Mouse (Mus musculus) inflammation-experienced regulatory T-cells, adult 6 months (primary cell): ENCODE data around the gene Pofut2. TPM values are rescaled to one million over a fixed set of nuclear protein-coding genes. Genes with fewer than 3 reads are reported as not detected.
A peak's percentile ranks its signal among the peaks of the same experiment; 100 is the strongest.
"Not testable (repeated sequence)": the region's sequence is repeated elsewhere in the genome, so short reads cannot be mapped to it uniquely, and the experiment has no call there.

Experiments used
- ATAC-seq: one replicate; pipeline ENCODE4 v1.8.0; 2017
- polyA plus RNA-seq, 3 experiments: library from polyadenylated mRNA; unstranded; fragments of 100-300 nt; shearing (Covaris generic); gene quantifications; one replicate each; pipeline ENCODE4 v1.2.1; 2017

Gene Pofut2
- polyA plus RNA-seq, 3 experiments from 2014 or later, result 19.4 to 24.9 (median 19.8) TPM

- ATAC-seq, result peak; percentile 88
Measured at GRCm38 (mm10) chr10:77272980-77273730, 14.1 kb downstream of the Pofut2 start.

- no peak for ATAC-seq
Measured at GRCm38 (mm10) chr10:77273798-77274197, 14.8 kb downstream of the Pofut2 start.

GRCm38 (mm10) chr10:77282085-77282484 lies 23.1 kb downstream of the Pofut2 start:
- ATAC-seq, result not testable (repeated sequence)

GRCm38 (mm10) chr10:77282822-77283221 lies 23.8 kb downstream of the Pofut2 start:
- peak; percentile 61 for ATAC-seq

- ATAC-seq, result no peak
Measured at GRCm38 (mm10) chr10:77284832-77285231, 25.8 kb downstream of the Pofut2 start.

GRCm38 (mm10) chr10:77287626-77288025 lies 28.6 kb downstream of the Pofut2 start:
- no peak for ATAC-seq

GRCm38 (mm10) chr10:77288639-77289195 lies 29.7 kb downstream of the Pofut2 start:
- no peak for ATAC-seq

- ATAC-seq, result no peak
Measured at GRCm38 (mm10) chr10:77289559-77289958, 30.5 kb downstream of the Pofut2 start.

GRCm38 (mm10) chr10:77290624-77291366 lies 31.8 kb downstream of the Pofut2 start:
- ATAC-seq, result no peak

GRCm38 (mm10) chr10:77294691-77295090 lies 35.7 kb downstream of the Pofut2 start:
- ATAC-seq, result no peak

- no peak for ATAC-seq
Measured at GRCm38 (mm10) chr10:77298621-77299020, 39.6 kb downstream of the Pofut2 start.

GRCm38 (mm10) chr10:77299194-77299593 lies 40.2 kb downstream of the Pofut2 start:
- no peak for ATAC-seq

GRCm38 (mm10) chr10:77300237-77300933 lies 41.4 kb downstream of the Pofut2 start:
- no peak for ATAC-seq

GRCm38 (mm10) chr10:77300934-77301297 lies 41.9 kb downstream of the Pofut2 start:
- ATAC-seq, result no peak

GRCm38 (mm10) chr10:77304362-77304761 lies 45.3 kb downstream of the Pofut2 start:
- ATAC-seq, result no peak

GRCm38 (mm10) chr10:77304840-77305533 lies 46.0 kb downstream of the Pofut2 start:
- ATAC-seq, result no peak

GRCm38 (mm10) chr10:77305766-77306165 lies 46.7 kb downstream of the Pofut2 start:
- no peak for ATAC-seq

- no peak for ATAC-seq
Measured at GRCm38 (mm10) chr10:77308978-77309377, 50.0 kb downstream of the Pofut2 start.

GRCm38 (mm10) chr10:77314711-77315266 lies 55.8 kb downstream of the Pofut2 start:
- no peak for ATAC-seq

GRCm38 (mm10) chr10:77315682-77316081 lies 56.7 kb downstream of the Pofut2 start:
- ATAC-seq, result no peak
